Mouse (Mus musculus) thymus, postnatal 10 days (tissue): ENCODE measurements at regions not wholly inside any gene's neighbourhood (a gene's known extent, or its start where the extent isn't known, plus 50 kb on each side); places are given as distances from the start of the nearest gene placed in this dataset.
A peak's percentile ranks its signal among the peaks of the same experiment; 100 is the strongest.

Source experiments
- DNase-seq, 2 experiments: peaks; one replicate each; pipeline ENCODE4 v3.0.0; 2021; ENCODE audit warnings: low spot score in 2 of 2

- no peak for DNase-seq
Observed at GRCm38 (mm10) chr9:61578255-61578654, 206.1 kb downstream of the Tle3 start.

- no peak for DNase-seq
Observed at GRCm38 (mm10) chr9:61573634-61574359, 201.6 kb downstream of the Tle3 start.

GRCm38 (mm10) chr9:61563017-61563416 lies 190.9 kb downstream of the Tle3 start:
- DNase-seq = no peak

DNA sequence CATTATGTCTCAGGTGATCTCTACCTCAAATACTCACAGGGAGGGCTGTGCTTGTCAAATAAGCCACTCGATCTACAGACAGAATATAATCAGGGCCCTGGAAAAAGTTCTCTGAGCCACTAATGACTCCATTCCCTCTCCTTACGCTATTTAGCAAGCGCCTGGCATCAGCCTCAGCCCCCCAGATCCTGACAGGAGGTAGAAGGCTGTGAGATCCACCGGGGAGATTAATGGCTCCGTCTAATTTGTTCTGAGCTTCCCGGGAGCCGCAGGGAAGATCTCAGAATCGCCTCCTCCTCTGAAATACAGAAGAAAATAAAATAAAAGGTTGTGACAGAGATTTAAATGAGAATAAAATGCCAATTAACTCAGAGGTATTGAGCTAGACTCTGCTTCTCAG lies 189.4 kb downstream of the Tle3 start:
- DNase-seq = no peak

DNA sequence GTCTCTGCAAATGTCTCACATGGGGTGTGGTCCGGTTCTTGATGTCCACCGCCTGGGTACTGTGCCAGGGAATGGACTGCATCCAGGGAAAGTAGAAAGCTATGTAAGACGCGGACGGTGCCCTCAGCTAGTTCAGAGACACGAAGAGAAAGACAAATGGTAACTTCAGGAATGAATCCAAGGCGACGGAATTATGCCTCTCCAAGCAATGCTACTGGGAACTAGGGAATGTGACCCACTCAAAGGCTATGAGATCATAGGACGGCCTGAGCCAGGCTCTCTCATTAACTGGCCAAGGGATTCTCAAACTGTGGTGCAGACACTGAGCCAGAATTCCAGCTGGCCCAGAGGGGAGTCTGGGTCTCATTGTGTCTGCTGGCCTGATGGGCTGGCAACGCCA lies 186.5 kb downstream of the Tle3 start:
- DNase-seq = no peak

GRCm38 (mm10) chr9:61557025-61557424 lies 184.9 kb downstream of the Tle3 start:
- no peak for DNase-seq

DNA sequence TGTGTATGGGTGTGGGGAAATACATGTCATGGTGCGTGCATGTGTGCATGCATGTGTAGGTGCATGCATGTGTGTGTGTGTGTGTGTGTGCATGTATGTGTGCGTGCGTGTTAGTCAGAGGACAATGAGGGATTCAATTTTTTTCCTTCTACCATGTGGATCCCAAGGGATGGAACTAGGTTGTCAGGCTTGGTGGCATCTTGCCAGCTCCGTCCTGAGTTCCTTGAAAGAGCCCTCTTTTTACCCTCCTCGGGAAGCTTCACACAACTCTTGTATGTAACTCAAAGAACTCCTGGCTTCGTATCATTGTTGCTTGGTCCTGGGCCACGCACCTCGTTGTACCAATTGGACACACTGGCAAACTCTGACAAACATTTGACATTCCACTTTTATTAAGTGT lies 183.0 kb downstream of the Tle3 start:
- DNase-seq = no peak

- DNase-seq = no peak
Observed at GRCm38 (mm10) chr9:61554611-61555010, 182.4 kb downstream of the Tle3 start.

GRCm38 (mm10) chr9:61553626-61554025 lies 181.5 kb downstream of the Tle3 start:
- DNase-seq = no peak

- no peak for DNase-seq
Observed at GRCm38 (mm10) chr9:61551361-61551760, 179.2 kb downstream of the Tle3 start.

GRCm38 (mm10) chr9:61550326-61550725 lies 178.2 kb downstream of the Tle3 start:
- no peak for DNase-seq

GRCm38 (mm10) chr9:61549692-61550241 lies 177.6 kb downstream of the Tle3 start:
- DNase-seq = no peak

DNA sequence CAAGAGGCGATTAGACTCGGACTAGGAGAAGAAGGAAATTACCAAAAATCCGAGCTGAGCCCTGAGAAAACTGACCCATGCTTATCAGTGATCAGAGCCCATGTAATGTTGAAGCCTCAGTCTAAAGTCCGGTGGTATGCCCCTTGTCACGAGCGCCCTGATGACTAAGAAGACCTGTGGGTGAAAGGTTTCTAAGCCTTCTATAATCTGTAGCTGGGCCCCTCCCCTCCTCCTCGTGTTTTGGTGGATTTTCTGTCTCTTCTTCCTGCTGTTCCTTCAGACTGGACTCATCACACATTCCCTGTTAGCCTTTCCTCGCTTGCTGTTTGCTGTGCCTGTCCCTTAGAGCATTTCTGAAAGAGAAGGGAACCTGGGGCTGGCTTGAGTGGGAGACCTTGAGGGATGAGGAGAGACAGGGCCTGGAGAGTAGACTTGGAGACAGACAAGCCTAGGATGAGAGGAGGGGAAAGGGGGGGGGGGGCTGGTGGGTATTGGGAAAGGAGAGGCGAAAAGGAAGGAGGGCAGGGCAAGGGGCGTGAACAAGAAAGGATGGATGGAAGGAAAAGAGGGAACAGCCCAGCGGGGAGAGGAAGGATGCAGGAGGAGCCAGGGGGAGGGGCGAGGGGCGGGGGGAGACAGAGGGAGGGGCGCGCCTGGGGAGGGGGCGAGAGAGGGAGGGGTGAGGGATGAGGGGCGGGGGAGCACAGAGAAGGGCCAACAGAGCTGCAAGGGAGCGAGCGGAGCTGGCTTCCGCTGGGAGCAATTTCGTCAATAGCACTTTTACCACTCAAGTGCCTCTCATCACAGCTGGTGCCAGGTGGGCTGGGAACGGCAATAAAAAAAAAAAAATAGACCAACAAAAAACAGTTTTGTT lies 165.4 kb downstream of the Tle3 start:
- DNase-seq = no peak

DNA sequence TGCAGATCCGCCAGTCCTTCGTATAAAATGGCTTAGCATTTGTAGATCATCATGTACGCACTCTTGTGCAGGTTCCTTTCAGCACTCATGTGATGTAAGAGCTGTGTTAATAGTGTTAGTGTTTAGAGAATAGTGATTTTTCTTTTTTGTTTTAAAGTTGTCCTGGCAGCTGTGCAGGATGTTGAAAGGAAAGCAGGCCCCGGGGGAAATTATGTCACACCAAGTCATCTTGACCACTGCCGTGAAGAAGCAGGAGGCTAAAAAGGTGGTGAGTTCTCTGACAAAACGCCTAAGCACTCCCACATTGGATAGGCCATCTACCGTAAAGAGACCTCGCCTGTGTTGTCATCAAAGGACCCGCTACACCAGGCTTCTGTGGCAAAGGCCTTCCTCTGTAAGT lies 161.1 kb downstream of the Tle3 start:
- DNase-seq = no peak

DNA sequence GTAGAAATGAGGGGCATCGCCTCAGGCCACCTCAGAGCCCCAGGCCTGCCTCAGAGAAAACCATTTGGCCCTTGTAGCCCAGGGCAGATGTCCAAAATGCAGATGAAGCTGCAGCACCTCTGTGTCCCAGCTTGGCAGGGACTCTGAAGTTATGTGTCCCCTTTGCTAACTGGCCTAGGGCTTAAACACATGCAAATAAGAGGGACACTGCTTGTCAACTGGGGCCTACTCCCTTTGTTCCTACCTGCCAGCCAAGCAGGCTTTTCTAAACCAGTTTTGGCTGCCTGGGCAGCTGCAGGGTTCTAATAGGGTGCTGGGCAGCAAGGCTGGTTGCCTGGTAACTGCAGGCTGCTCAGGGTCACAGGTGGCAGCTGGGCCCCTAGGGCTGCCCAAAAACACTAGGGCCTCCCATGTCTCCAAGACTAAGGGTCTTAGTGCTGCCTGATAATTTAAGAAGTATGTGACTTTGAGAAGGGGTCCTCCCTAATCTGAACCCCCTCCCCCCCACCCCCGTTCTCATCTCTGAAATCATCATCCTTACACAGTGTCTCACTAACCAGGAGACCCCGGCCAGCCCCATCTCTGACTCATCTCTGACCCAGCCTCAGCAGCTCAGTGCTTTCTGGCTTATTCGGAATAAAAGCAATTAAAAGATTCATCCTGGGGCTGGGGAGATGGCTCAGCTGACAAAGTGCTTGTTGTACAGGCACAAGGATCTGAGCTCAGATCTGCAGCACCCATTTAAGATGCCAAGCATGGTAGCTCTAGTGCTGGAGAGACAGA lies 158.3 kb downstream of the Tle3 start:
- DNase-seq = no peak

DNA sequence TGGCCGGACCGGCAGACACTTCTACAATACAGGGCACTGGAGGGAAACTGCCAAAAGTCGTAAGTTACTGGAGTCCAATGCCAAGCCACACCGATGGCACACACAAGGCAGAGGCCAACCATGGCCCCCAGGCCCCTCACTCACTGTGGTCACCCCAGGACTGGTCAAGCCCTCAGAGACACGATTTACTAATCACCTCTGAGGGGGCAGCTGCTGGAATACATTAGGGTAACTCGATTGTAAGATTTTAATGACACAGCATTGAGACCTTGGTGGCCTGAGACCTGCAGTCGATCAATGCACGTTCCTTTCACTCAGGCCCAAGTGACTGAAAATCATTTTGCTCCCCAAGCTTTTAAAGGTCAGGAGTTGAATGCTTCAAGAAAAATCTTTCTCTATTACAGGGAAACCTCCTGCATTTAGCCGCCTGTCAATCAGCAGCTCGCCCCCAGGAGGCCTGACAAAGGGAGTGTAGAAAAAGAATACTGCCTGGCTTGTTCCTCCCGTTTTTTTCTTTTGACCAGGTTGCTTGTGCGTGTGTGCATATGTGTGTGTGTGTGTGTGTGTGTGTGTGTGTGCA lies 156.2 kb downstream of the Tle3 start:
- no peak for DNase-seq

- DNase-seq = no peak
Observed at GRCm38 (mm10) chr9:61527491-61528056, 155.4 kb downstream of the Tle3 start.

- no peak for DNase-seq
Observed at GRCm38 (mm10) chr9:61520136-61520535, 148.0 kb downstream of the Tle3 start.

DNA sequence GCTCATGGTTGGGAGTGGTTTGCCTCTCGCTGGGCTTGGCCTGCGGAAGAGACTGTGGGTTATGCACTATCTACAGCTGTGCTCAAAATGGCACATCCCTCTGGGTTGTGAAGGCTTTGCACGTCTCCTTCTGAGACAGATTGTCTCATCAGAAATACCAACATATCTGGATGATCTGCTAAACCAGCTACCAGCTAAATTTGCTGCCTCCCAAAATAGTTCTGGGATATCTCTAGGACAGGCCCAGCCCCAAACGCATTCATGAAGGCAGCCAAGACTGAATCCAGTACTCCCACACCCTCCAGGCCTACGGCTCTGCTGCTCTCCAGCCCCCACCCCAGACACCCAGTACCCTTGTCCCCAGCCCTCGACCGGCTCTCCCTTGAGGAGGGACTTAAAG lies 145.7 kb downstream of the Tle3 start:
- DNase-seq = no peak

GRCm38 (mm10) chr9:61511436-61511835 lies 139.3 kb downstream of the Tle3 start:
- DNase-seq = no peak

DNA sequence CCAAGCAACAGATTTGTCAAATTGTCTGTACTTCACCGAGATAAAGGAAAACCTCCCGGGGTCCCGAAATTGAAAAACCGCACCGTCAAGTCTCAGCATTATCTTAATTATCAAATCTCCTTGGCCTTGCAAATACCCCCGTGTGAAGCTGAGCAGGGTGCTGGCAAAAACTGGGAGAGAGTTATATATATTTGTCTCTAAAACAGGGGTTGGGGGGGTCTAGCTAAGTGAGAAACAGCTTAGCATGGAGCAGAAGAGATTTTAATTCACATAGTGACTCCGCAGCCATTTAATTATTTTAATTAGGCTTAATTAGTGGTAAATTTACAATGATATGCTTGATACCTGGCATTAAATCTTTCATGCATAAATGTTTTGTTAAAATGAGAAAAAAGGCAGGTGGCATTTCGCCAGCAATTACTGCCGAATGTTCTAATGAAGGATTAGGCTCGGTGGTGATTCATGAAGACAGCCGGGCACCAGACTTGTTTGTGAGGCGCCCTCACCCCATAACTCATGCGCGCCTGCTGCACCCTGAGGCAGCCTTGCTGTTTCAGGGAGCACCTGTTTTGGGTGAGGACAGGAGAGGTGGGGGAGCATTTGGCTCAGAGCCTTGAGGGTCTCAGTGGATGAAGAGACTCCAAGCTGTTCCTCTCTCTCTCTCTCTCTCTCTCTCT lies 138.2 kb downstream of the Tle3 start:
- DNase-seq = peak in 1 of 2 experiments; percentile 12
